Mouse (Mus musculus) heart, adult 8-10 months (tissue): Measurements from ENCODE around the gene Pla2g15. TPM values are rescaled to one million over a fixed set of nuclear protein-coding genes. Genes with fewer than 3 reads are reported as not detected.

ENCODE experiments used
- DNase-seq: peaks from one replicate; pipeline ENCODE4 v3.0.0; 2022; ENCODE audit warnings: low spot score
- total RNA-seq, 4 experiments: library from RNA; stranded (reverse); gene quantifications; 2 replicates each; pipeline ENCODE4 v1.2.4; 2022

The Pla2g15 gene
- total RNA-seq, 4 experiments from 2014 or later: 7.7 to 10.0 (median 9.4) TPM

DNA sequence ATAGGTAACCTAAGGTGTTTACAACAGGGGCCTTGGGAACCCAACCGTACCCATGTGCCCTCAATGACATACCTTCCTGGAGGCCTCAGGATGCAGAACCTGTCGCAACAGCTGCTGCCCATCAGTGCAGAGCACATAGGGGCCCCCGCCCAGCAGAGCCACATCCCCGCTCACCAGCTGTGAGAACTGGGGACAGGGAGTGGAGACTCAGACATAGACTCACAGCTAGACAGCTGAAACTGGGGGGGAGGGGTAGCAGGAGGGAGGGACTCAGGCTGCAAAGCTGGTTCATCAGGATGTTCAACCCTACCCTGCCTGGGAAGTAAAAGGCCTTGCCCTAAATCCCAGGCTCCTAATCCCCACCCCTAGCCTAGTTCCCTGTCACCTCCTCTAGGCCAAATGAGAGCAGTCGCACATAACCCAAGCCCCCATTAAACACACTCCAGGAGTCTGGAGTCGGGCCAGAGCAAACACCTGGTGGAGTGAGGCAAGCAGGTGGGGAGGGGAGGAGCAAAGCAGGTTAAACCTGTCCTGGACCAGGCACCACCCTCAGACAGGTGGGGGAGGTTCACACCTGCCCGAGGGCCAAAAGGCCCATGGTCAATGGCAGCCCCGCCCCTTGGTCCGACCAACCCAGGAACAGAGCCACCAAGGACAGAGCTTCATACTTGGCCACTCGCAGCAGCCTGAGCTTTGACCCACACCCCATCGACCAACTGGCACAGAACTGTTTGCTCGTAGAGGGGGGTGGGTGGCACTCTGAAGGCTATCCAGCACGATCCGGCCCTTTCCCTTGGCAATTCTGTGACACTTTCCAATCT, 15.2 kb upstream of the Pla2g15 start:
- no peak for DNase-seq

DNA sequence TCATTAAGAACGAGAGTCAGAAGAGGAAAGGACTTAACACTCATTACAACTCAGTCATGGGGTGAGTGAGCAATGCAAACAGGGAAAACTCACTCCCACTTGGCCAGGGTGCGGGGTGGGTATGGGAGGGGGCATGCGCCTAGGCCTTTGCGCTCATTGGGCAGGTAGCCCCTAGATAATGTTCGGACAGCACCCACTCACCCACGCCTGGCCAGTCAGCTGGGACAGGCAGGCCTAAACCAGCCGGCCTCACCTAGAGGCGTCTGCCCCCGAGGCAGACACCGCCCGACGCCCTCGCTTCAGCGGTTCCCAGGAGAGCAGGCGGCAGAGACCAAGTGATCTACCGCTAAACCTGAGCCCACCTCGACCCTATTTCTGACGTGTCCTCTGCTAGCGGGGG, 14.5 kb upstream of the Pla2g15 start:
- DNase-seq: no peak

DNA sequence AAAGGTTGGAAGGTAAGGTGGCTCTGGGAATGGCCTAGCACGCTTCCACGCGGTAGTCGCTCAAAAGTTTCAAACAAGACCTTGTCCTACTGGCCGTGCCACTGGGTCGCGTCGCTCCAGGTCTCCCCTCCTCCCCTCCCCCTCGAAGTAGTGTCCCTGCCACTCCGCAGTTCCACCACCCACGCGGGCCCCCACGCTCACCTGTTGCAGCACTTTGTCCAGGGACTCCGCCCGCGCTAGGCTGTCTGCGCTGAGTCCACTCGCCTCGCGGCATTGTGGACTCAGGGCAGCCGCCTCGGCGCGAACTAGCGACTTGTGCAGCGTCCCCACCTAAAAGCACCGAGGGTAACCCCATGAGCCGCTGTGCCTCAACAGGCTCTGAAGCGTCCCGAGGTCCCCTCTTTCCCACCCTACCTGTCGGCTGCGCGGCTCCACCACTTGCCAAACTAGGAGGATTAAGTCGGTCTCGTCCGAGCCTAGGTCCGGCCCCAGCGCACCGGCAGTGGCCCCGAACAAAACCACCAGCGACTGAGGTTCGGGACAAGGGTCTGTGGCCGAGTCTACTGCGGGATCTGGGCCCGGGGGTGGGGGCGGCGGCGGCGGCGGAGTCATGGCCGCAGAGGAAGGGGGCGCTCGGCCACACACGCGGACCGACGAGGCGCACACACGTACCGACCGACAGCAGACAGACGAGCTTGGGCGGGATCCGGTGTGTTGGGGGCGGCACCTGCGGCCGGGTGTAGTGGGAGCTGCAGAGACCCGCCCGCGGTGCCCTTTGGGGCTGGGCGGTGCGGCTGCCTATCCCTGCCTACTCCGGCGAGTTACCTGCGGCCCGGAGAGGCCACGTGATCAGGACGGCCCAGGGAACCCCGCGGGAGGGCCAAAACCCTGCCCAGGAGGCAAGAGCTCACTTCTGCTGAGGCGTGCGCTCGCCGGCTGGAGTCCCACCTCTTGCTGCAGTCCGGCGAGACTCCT, 13.8 kb upstream of the Pla2g15 start, which contains the start of gene Esrp2:
TSS of gene Esrp2 (minus strand) at position 819 of the 975 bp plus-strand sequence.
- DNase-seq: no peak

DNA sequence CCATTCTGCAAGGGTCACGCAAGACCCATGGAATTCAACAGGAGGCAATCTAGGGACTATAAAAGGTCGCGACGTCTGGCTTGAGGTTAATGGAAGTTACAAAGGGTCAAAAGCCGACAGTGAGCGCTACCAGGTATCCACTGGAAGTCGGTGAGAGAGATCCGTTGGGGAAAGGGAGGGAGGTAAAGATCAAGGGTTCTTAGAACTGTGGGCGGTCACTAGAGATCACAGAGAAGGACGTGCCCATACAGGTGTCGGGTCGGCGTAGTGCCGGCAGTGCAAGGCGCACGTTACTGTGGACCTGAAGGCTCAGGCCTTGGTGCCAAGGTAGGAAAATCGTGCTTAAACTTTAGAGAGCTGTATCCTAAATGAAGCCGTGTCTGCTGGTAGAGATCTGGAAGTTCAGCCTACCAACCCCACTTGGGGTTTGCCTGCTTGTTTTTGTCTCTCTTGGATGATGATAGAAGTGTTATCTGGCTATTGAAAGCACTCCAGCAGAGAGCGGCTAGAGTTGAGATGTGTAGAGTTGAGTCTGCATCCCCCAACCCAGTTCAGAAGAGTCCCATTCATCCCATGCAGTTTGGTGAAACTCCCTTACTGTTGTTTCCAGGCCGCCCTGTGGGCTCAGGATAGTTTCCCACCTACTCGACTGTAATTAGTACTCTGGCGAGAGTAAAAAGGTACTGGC, 12.8 kb upstream of the Pla2g15 start:
- DNase-seq: no peak

DNA sequence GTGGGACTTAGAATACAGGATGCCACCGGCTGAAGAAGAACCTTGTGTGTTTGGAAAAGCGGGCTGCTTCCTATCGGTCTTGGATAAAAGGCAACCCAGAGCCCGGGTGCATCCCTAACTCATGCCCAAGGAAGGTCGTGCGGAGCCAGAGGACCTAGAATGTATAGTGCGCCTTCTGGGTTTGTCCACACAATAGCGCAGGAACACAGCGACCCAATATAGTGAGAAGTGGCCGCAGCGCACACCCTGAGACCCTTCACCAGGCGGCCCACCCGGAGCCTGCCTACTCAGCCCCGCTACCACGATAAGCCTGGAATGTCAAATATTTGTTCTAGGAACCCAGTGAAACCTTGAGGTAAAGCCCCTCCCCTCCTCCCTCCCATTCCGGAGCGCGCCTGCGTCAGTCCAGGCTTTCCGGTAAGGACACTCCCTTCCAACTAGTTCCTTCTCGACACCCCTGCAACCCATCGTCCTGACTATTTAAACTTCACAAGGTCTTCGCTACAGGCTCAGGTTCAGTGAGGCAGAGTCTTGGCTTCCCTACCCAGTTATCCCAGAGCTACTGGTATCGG, 12.2 kb upstream of the Pla2g15 start:
- peak; percentile 74 for DNase-seq

DNA sequence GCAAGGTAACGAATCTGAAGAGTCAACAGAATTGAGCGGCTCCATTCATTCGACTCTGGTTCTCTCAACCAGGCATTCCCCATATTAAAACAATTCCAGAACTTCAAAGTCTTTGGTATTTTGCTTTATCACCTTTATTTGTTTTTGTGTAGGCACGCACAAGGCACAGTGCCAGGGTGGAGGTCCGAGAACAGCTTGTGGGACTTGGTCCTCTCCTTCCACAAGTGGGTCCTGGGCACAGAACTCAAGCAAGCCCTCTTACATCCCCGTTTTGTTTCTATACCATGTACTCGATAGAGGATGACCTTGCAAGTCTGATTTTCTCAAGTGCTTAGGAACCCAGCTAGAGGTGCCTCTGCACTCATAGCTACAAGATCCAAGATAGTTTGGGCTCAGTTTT, 11.6 kb upstream of the Pla2g15 start:
- DNase-seq: no peak

DNA sequence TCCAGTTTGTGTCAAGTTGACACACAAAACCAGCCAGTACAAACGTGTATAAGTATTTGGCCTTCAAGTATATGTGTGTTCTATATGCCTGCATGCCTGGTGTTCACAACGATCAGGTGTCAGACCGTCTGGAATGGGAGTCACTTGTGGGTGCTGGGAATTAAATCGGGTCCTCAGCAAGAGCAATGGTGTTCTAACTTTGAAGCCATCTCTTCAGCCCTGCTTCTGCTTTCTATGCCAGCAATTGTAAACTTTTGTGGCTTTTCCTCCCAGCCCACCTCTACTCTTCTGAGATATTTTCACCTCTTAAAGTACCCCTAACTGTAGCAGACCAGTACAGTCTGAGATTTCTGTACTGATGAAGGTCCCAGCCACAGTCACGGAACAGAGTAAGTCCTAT, 10.0 kb upstream of the Pla2g15 start:
- DNase-seq: no peak

DNA sequence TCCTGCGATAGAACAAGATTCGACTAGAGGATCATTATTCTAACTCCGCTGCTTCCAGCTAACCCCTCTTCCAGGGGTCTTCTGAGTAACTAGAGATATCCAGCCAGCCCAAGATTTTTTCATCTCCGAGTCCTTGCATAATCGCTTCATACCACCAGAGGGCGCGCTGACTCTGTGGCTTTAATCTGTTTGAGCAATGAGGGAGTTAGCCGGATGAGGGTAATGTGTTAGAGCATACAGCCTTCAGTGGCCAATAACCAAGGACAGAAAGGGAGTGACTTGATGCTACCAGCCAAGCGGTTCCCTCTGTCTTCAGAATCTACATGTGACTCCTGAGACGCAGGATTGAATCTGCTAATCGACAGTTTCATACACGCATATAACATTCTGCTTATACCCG, 9.4 kb upstream of the Pla2g15 start:
- DNase-seq: peak; percentile 82

DNA sequence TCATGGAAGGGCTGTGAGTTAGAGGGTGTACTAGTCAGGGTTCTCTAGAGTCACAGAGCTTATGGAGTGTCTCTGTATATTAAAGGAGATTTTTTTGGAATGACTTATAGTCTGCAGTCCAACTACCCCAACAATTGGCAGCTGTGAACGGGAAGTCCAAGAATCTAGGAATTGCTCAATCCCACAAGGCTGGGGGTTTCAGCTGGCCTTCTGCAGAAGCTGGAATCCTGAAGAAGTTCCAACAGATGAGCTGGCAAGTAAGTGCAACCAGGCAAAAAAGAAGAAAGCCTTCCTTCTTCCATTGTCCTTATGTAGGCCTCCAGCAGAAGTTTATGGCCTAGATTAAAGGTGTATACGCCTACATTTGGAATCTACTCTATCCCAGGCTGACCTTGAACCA, 4.9 kb upstream of the Pla2g15 start:
- no peak for DNase-seq

DNA sequence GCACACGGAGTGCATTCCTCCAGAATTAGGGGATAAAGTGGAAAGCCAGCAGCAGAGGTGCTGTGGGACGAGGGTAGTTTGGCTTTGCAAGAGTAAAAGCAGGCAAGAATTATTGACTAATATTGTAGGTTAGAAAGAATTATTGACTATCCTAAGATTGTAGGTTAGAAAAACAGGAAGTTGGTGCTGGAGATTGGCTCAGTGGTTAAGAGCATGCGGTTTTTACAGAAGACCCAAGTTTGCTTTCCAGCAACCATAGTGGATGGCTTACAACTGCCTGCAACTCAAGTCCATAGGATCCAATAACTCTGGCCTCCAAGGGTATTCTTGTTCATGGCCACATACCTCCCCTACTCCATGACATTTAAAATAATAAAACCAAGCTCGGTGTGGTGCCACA, 4.2 kb upstream of the Pla2g15 start:
- no peak for DNase-seq

DNA sequence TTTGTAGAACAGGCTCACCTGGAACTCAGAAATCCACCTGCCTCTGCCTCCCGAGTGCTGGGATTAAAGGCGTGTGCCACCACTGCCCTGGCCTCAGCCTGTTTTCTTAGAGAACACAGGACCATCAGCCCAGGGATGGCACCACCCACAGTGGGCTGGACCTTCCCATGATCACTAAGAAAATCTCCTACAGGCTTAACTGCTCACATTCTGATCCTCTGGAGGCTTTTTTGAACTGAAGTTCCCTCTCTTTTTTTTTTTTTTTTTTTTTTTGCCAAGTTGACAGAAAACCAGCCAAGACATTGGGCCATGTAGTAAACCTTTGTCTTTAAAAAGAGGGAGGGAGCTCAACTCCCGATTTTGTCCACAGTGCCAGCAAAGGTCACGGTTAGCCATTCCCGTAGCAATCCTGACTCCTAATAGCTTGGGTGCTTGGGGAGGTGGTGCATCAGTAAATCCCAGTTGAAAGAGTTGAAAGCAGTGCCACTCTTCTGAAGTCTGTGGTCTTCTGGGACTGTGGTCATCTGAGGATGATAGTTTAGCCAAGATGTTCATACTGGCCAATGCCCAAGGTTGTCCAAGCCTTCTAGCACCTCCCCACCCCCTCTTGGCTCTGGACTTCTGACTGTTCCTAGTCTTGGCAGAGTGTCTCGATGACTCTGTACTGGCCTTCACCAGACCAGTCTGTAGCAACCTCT, 2.2 kb upstream of the Pla2g15 start:
- DNase-seq: no peak

DNA sequence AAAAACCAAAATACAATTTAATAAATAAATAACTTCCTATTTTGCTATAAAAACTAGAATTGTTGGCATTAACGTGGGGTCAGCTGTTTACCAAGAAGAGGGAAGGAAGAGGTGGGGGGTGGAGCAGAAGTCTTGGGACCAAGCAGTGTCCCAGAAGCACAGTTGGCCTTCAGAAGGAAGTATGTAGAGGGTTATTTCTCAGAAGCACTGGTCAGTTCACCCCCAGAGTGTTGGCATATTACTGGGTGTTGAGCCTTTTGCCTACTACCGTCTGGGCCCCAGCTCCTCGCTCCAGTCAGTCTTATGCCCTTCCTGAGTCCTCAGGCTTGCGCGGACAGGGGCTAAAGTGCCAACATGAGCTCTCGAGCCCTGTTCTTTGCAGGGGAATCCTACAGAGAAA, 1.2 kb upstream of the Pla2g15 start:
- DNase-seq: no peak

DNA sequence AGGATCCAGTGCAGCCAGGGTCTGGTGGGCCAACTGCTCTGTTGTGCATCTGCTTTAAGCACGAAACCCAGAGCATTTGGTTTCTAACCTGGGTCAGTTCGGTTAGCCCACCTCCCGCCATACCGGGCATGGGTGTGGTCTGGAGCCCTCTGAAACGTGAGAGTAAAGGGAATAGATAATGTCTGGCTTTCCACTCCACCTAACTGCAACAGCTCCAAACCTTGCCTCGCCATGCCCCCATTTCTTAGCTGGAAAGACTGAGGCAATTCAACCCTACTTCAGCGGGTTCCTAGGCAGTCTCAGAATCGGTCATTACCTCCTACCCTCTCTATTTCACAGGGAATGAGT, 428 bp downstream of the Pla2g15 start:
- no peak for DNase-seq

DNA sequence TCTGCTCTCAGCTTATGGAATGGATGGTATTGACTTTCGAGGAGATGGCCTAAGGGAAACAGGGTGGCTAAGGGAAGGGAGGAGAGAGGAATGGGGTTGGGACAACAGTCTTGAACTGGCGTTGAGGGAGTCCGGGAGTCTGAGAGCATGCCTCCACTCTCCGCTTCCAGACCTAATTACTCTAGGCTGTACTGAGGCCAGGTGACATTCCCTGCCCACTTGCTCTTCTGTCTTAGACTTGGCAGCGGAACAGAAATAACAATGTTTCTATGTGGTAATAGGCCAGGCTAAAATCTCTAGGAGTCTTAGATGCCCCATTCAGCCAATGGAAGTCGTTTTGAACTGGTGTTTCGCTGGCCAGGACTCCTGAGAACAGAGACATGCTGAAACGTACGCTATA, 842 bp downstream of the Pla2g15 start:
- no peak for DNase-seq

DNA sequence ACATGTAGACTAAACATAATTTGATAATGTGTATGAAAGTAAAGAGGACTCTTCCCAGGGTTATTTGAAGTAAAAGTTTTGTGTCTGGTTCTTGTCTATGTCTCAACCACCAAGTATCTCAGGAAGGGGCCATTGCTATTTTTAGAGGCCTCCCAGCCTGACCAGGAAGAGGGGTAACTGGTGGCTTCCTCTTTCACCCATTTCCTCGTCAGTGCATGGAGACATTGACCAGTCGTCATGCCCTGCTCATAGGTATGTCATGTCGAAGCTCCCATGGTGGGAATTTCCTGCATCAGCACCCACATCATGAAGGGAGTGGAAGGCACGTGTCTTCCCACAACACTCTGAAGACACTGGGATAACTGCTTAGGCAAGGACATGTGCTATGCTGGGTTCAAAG, 2.7 kb downstream of the Pla2g15 start:
- DNase-seq: no peak

DNA sequence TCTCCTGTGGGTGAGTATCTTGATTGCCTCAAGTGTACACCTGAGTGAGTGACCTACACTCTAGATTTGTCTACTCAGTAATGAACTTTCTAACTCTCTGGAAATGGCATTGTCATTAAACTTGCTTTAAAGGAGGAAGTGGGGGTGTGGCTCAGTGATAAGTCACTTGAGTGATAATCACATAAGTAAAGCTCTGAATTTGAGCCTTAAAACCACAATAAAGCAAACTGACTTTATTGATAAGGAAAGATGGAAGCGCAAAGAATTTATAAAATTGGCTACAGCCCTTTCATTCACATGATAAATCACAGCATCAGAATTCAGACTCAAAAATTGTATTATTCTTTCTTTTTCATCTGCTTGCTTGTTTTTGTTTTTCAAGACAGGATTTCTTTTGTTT, 7.2 kb downstream of the Pla2g15 start:
- DNase-seq: no peak

DNA sequence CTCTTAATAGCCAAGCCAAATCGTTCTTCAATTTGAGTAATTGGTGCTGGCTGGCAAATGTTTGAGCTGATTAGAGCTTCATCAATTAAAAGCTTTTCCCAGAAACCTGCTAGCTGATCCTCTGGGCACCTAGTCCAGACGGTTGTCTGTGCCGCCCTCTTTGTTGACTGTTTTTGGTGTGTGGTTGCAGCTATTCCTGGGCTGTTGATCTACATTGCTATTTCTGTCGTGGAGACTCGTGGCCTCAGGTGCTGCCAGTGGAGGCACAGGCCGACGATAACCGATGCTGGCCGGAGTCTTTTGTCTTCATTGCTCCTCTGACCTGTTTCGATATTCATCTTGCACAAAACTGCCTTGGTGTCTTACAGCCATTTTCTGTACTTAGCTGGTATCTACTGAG, 8.2 kb downstream of the Pla2g15 start:
- peak; percentile 43 for DNase-seq

DNA sequence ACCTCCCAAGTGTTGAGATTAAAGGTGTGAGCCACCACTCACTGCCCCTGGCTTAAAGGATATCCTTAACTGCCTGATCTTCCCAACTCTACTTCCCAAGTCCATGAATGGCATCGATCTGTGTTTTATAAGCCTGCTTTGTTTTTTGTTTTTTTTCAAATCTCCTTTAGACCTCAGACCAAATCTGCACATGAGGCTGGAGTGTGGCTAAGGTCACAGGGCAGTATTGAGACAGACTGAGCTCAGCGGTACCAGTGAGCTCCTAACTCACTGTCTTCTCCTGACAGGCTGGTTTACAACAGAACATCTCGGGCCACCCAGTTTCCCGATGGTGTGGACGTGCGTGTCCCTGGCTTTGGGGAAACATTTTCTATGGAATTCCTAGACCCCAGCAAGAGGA, 9.7 kb downstream of the Pla2g15 start:
- no peak for DNase-seq

DNA sequence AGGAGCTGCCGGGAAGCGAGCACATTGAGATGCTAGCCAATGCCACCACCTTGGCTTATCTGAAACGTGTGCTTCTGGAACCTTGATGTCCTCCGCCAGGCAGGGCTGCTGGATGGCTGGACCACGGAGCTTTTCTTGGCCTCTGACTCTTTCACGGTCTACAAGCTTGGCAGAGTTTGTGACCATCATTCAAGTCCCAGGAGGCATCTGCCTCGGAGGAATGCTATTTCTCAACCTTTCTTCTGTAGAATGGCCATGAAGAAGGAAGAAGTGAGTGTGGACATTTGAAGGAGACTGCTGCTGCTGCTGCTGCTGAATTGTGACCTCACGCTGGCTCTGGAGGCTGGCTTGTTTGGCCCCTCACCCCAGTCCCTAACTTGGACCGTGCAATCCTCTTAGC, 13.1 kb downstream of the Pla2g15 start:
- DNase-seq: no peak

DNA sequence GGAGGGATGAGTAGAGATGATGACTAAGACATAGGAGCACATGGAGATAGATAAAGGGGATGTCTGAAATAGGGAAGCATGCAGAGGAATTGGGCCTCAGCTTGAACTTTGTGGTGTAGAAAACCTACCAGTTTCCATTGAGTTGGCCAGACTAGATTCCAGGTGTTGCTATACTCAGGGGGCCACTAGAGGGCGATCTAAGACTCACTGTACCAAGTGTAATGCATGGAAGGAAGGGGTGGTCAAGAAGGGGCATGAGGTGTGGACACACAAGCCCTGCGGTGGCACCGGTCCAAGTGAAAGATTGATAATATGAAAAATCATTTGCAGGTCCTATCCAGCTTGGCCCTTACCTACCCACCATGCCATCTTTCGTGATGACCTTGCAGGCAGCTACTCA, 15.3 kb downstream of the Pla2g15 start:
- DNase-seq: peak; percentile 74

DNA sequence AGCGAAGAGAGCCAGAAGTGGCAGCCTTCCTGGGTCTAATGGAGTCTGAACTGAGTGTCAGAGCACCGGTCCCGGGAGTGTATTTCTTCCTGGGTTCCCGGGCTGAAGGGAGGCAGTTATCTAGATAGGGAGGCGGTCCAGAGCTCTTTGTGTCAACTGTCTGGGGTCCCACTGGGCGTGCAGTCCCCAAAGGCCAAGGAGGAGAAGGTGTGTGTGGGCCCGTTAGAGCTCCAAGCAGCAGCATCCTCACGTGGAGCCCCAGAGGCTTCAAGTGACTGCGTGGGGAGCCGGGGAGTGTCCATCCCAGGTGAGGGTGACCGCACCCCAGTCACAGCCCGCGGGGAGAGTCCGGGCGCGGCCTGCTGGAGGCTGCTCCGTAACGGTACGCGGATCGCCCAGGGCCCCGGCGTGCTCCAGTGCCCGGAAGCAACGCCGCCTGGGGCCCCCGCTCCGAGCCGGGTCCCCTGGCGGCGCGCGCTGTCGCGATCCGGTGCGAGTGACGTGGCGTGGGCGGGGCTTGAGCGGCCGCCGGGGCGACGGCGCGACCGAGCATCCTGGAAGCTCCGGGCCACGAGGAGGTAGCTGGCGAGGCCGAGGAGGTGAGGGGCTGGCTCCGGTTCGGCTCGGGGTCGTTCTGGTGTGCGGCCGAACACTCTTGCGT, 18.3 kb downstream of the Pla2g15 start, which contains the start of gene Slc7a6:
TSS of gene Slc7a6 (plus strand) at position 502 of the 661 bp plus-strand sequence.
- DNase-seq: peak; percentile 78
